17 mouse cellular contexts compared by ENCODE assay signal in the genomic region with DNA sequence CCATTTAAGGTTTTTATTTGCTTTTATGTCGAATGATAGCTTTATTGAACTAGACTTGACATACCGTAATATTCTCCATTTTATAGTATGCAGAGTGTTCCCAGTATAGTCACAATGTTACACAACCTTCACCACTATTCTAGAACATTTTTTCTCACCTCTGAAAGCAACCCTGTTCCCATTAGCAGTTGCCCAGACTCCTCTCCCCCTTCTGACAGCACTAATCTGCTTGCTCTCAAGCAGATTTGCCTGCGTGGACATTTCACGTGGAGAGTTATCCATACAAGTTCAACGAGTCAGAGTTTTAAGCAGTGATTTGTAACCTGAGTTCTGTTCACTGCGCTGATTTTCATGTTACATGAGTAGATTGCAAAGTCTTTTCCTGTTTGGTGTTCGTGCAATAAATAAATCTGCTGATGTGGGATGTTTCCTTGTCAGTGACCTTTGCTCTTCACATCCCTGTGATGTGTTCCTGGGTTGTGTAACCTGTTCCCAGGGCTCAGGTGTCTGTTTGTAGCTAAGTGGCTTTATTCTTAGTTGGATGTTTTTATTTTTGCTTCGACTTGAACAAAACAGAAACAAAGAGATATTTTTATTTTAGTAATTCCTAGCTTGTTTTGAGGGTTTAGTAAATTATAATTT. TPM values are rescaled to one million over a fixed set of nuclear protein-coding genes. Genes with fewer than 3 reads are reported as not detected.
DNase-seq lines count a peak whose midpoint lies in the region; ATAC-seq and TF ChIP-seq lines count a peak whose summit lies in the region.
"Had no signal": no experiment of that assay in that cellular context is flagged by ENCODE, and none has a peak within 500 bp of the region (broad histone marks: within the 10 kb centered on the region; RNA-seq: fewer than 3 reads in every experiment).

No protein-coding gene starts in this region.

- H3K4me1 ChIP-seq in heart, adult 2 months (ENCODE audit: control insufficient read depth, insufficient read depth, low read length): peaks cover 9% of the 10 kb centered on the region
- H3K4me1 ChIP-seq in stomach, embryonic 16.5 days (ENCODE audit: control insufficient read depth, insufficient read depth, low read length): peaks cover 14% of the 10 kb centered on the region
- peaks cover 4% of the 10 kb centered on the region for H3K4me1 ChIP-seq in stomach, postnatal 0 days (replicated peaks; ENCODE audit: control insufficient read depth, insufficient read depth)
- peaks cover 38% of the 10 kb centered on the region for H3K4me1 ChIP-seq in liver, embryonic 12.5 days
- peaks cover 25% of the 10 kb centered on the region for H3K4me1 ChIP-seq in hindbrain, embryonic 13.5 days (replicated peaks)

- 45% methylated on average over 8 of the region's 8 CpGs for WGBS in heart, adult 2 months
- WGBS in stomach, embryonic 16.5 days: 62% methylated on average over 8 of the region's 8 CpGs
- WGBS in stomach, postnatal 0 days: 60% methylated on average over 8 of the region's 8 CpGs
- WGBS in liver, embryonic 12.5 days (ENCODE audit: insufficient replicate concordance): 66% methylated on average over 8 of the region's 8 CpGs
- WGBS in hindbrain, embryonic 13.5 days: 87% methylated on average over 8 of the region's 8 CpGs

- no peak overlapping the region for H3K9ac ChIP-seq in heart, adult 2 months (ENCODE audit: low read depth, low read length)
- peak overlapping the region; percentile 11; the same call in 1 of the 2 replicates for H3K9ac ChIP-seq in stomach, embryonic 16.5 days (ENCODE audit: low read length)
- no peak overlapping the region for H3K9ac ChIP-seq in stomach, postnatal 0 days (ENCODE audit: low read length)
- no peak overlapping the region for H3K9ac ChIP-seq in liver, embryonic 12.5 days
- H3K9ac ChIP-seq in hindbrain, embryonic 13.5 days: no peak overlapping the region
- H3K9ac ChIP-seq: embryonic facial prominence, embryonic 15.5 days; forebrain, embryonic 12.5 days; heart, embryonic 12.5 days; midbrain, embryonic 13.5 days had no signal

- H3K9me3 ChIP-seq in stomach, embryonic 16.5 days (replicated peaks; ENCODE audit: control insufficient read depth, low read length): no peaks in the 10 kb centered on the region
- no peaks in the 10 kb centered on the region for H3K9me3 ChIP-seq in stomach, postnatal 0 days (ENCODE audit: control insufficient read depth, low read length)
- no peaks in the 10 kb centered on the region; the same call in 1 of the 2 replicates for H3K9me3 ChIP-seq in liver, embryonic 12.5 days (replicated peaks)
- H3K9me3 ChIP-seq in hindbrain, embryonic 13.5 days: no peaks in the 10 kb centered on the region
- H3K9me3 ChIP-seq: embryonic facial prominence, embryonic 15.5 days; forebrain, embryonic 12.5 days; heart, embryonic 12.5 days; midbrain, embryonic 13.5 days had no signal

- H3K36me3 ChIP-seq in heart, adult 2 months (ENCODE audit: control insufficient read depth, insufficient read depth, low read length): peaks cover 4% of the 10 kb centered on the region
- H3K36me3 ChIP-seq in stomach, embryonic 16.5 days (ENCODE audit: control insufficient read depth, insufficient read depth, low read length): no peaks in the 10 kb centered on the region
- no peaks in the 10 kb centered on the region for H3K36me3 ChIP-seq in stomach, postnatal 0 days (ENCODE audit: control insufficient read depth, insufficient read depth, low read length)
- 0 out of 2 replicates have a peak, but pooled peaks cover 7% of the 10 kb centered on the region for H3K36me3 ChIP-seq in liver, embryonic 12.5 days
- H3K36me3 ChIP-seq in hindbrain, embryonic 13.5 days: peaks cover 3% of the 10 kb centered on the region; the same call in 1 of the 2 replicates
- H3K36me3 ChIP-seq: embryonic facial prominence, embryonic 15.5 days; forebrain, embryonic 12.5 days; heart, embryonic 12.5 days; midbrain, embryonic 13.5 days had no signal

- no peaks in the 10 kb centered on the region for H3K27me3 ChIP-seq in heart, adult 2 months (ENCODE audit: control insufficient read depth, insufficient read depth, low read length)
- H3K27me3 ChIP-seq in stomach, embryonic 16.5 days (ENCODE audit: control insufficient read depth, insufficient read depth, low read length): no peaks in the 10 kb centered on the region
- H3K27me3 ChIP-seq in stomach, postnatal 0 days (ENCODE audit: control insufficient read depth, insufficient read depth, low read length): no peaks in the 10 kb centered on the region
- H3K27me3 ChIP-seq in liver, embryonic 12.5 days (replicated peaks): no peaks in the 10 kb centered on the region
- no peaks in the 10 kb centered on the region for H3K27me3 ChIP-seq in hindbrain, embryonic 13.5 days
- H3K27me3 ChIP-seq: embryonic facial prominence, embryonic 15.5 days; forebrain, embryonic 12.5 days; heart, embryonic 12.5 days had no signal

- H3K79me2 ChIP-seq in heart, adult 2 months (replicated peaks; ENCODE audit: control insufficient read depth, insufficient read depth, low read length): peaks cover 8% of the 10 kb centered on the region

- intact Hi-C loops in heart, adult 2 months (cut with DNase I): no loop called here

- no peak for ATAC-seq in stomach, embryonic 16.5 days (ENCODE audit: insufficient read depth, low FRiP score)
- ATAC-seq in stomach, postnatal 0 days (ENCODE audit: low FRiP score, low TSS enrichment): no peak; the same call in 1 of the 2 replicates
- no peak for ATAC-seq in liver, embryonic 12.5 days
- ATAC-seq in hindbrain, embryonic 13.5 days (ENCODE audit: low FRiP score): no peak
- ATAC-seq in cerebellum, adult (ENCODE audit: insufficient number of reproducible peaks, low FRiP score, low TSS enrichment): no peak
- ATAC-seq: midbrain, embryonic 13.5 days had no signal

- H3K27ac ChIP-seq in heart, adult 2 months: peak overlapping the region; percentile 8; the same call in 1 of the 2 replicates
- no peak overlapping the region for H3K27ac ChIP-seq in stomach, embryonic 16.5 days (ENCODE audit: low read length)
- H3K27ac ChIP-seq in stomach, postnatal 0 days (replicated peaks): no peak overlapping the region; the same call in 1 of the 2 replicates
- H3K27ac ChIP-seq in liver, embryonic 12.5 days: peak overlapping the region; percentile 50; the same call in 1 of the 2 replicates
- H3K27ac ChIP-seq in hindbrain, embryonic 13.5 days: no peak overlapping the region
- H3K27ac ChIP-seq: embryonic facial prominence, embryonic 15.5 days; forebrain, embryonic 12.5 days; macrophage; midbrain, embryonic 13.5 days had no signal

- H3K4me2 ChIP-seq in stomach, embryonic 16.5 days (ENCODE audit: low read depth, low read length): no peak overlapping the region
- no peak overlapping the region for H3K4me2 ChIP-seq in stomach, postnatal 0 days (replicated peaks; ENCODE audit: low read depth)
- H3K4me2 ChIP-seq in liver, embryonic 12.5 days: no peak overlapping the region
- no peak overlapping the region for H3K4me2 ChIP-seq in hindbrain, embryonic 13.5 days
- H3K4me2 ChIP-seq: embryonic facial prominence, embryonic 15.5 days; forebrain, embryonic 12.5 days; heart, embryonic 12.5 days; midbrain, embryonic 13.5 days had no signal

- DNase-seq in heart, adult 2 months: no peak
- no peak for DNase-seq in heart, postnatal 4 days
- no peak for DNase-seq in stomach, postnatal 0 days (ENCODE audit: low spot score)
- no peak for DNase-seq in right cerebral cortex, postnatal 36 days (ENCODE audit: low spot score in 2 of 2)
- DNase-seq: cerebellum, adult 8-10 months; heart, postnatal 36 days; lung, adult 18-20 months; thymus, adult 18-20 months had no signal

- no peak for TF ChIP-seq EP300 in heart, adult 2 months (IDR thresholded peaks at IDR 0.05; ENCODE audit: insufficient read depth, low read depth, low read length)
- TF ChIP-seq EP300 in stomach, postnatal 0 days (optimal IDR thresholded peaks at IDR 0.05): no peak

- TF ChIP-seq CTCF in heart, adult 2 months (IDR thresholded peaks at IDR 0.05): no peak
- TF ChIP-seq CTCF in stomach, postnatal 0 days (IDR thresholded peaks at IDR 0.05; ENCODE audit: low read depth): no peak

- H3K4me3 ChIP-seq in heart, adult 2 months: no peak overlapping the region
- H3K4me3 ChIP-seq in stomach, embryonic 16.5 days (replicated peaks; ENCODE audit: low read length): no peak overlapping the region
- H3K4me3 ChIP-seq in stomach, postnatal 0 days (ENCODE audit: low read depth, low read length): no peak overlapping the region
- H3K4me3 ChIP-seq in liver, embryonic 12.5 days: no peak overlapping the region
- no peak overlapping the region for H3K4me3 ChIP-seq in hindbrain, embryonic 13.5 days
- H3K4me3 ChIP-seq: embryonic facial prominence, embryonic 15.5 days; forebrain, embryonic 12.5 days; heart, embryonic 12.5 days; midbrain, embryonic 13.5 days had no signal

- no peak for TF ChIP-seq POLR2A in heart, adult 2 months (IDR thresholded peaks at IDR 0.05; ENCODE audit: insufficient read depth, low read depth, low read length)

RNA-seq across cellular contexts. Expression of gene Sar1b, which starts 4.2 kb away (rescaled TPM):
- total RNA-seq in heart, adult 2 months (2021): 100 to 1,000 TPM; 123 to 149 TPM
- polyA plus RNA-seq in heart, adult 2 months (2012; rRNA removed): 64.2 and 131 TPM in 2 replicates
- total RNA-seq in heart, postnatal 4 days (2021): 10 to 100 TPM; 93.6 to 95.8 TPM
- polyA plus RNA-seq in stomach, embryonic 16.5 days (2015; fragmentation: Nextera tagmentation; extraction: Ambion mirVana): 125 and 126 TPM in 2 replicates
- 168 and 169 TPM in 2 replicates for polyA plus RNA-seq in stomach, postnatal 0 days (2015; fragmentation: Nextera tagmentation; extraction: Ambion mirVana)
- polyA plus RNA-seq in liver, embryonic 12.5 days (2016; fragmentation: Nextera tagmentation; extraction: Ambion mirVana): 84.8 and 88.7 TPM in 2 replicates
- polyA plus RNA-seq in hindbrain, embryonic 13.5 days (2015; fragmentation: Nextera tagmentation; extraction: Ambion mirVana): 182 and 189 TPM in 2 replicates

RNA-seq across cellular contexts. Expression of gene Sec24a, which starts 4.3 kb away (rescaled TPM):
- 10 to 100 TPM; 15.3 to 16.6 TPM for total RNA-seq in heart, adult 2 months (2021)
- 9.3 and 12.3 TPM in 2 replicates for polyA plus RNA-seq in heart, adult 2 months (2012; rRNA removed)
- 10 to 100 TPM; 23.0 to 23.7 TPM for total RNA-seq in heart, postnatal 4 days (2021)
- 15.9 and 16.5 TPM in 2 replicates for polyA plus RNA-seq in stomach, embryonic 16.5 days (2015; fragmentation: Nextera tagmentation; extraction: Ambion mirVana)
- polyA plus RNA-seq in stomach, postnatal 0 days (2015; fragmentation: Nextera tagmentation; extraction: Ambion mirVana): 8.3 and 8.4 TPM in 2 replicates
- polyA plus RNA-seq in liver, embryonic 12.5 days (2016; fragmentation: Nextera tagmentation; extraction: Ambion mirVana): 9.9 and 11.0 TPM in 2 replicates
- 14.8 and 15.3 TPM in 2 replicates for polyA plus RNA-seq in hindbrain, embryonic 13.5 days (2015; fragmentation: Nextera tagmentation; extraction: Ambion mirVana)

Comparison
In these comparisons a context has a peak if more than half of its experiments do, and no peak if none do; other contexts are left out.
1. H3K27ac ChIP-seq: peak in heart, adult 2 months (single experiment) and liver, embryonic 12.5 days (single experiment); none in stomach, embryonic 16.5 days (single experiment), stomach, postnatal 0 days (single experiment) and hindbrain, embryonic 13.5 days (single experiment).